Mouse (Mus musculus) MEL (cell line): ENCODE data around the gene Sv2a. TPM values are rescaled to one million over a fixed set of nuclear protein-coding genes. Genes with fewer than 3 reads are reported as not detected.

Source experiments
- DNase-seq: peaks from one replicate; pipeline ENCODE4 v3.0.0; 2011; ENCODE audit warnings: low read depth, low spot score
- H3K27ac ChIP-seq: 2 replicates; pipeline ENCODE4 v1.5.1; 2012; ENCODE audit warnings: low read depth, mild to moderate bottlenecking, control low read depth, low read length, moderate library complexity; ENCODE audit not compliant: control insufficient read depth
- H3K27me3 ChIP-seq, 2 experiments: fragments of 150-350 bp in 1 of 2; sonication (generic) in 1 of 2; 2 replicates each; pipeline ENCODE4 v1.6.1; 2012; ENCODE audit warnings: low read length in 2 of 2, mild to moderate bottlenecking in 2 of 2, improper control_type of control experiment in 1 of 2, moderate library complexity in 1 of 2; ENCODE audit not compliant: insufficient read depth in 2 of 2, control insufficient read depth in 1 of 2
- H3K36me3 ChIP-seq, 2 experiments: 2 replicates each; pipeline ENCODE4 v1.6.1; 2012 to 2014; ENCODE audit warnings: low read length in 2 of 2, improper control_type of control experiment in 1 of 2, inconsistent platforms in 1 of 2, mild to moderate bottlenecking in 1 of 2; ENCODE audit not compliant: insufficient read depth in 2 of 2, control insufficient read depth in 1 of 2
- H3K4me1 ChIP-seq, 2 experiments: fragments of 150-350 bp in 1 of 2; sonication (generic) in 1 of 2; 2 replicates each; pipeline ENCODE4 v1.6.1; 2012; ENCODE audit warnings: low read length in 2 of 2, improper control_type of control experiment in 1 of 2, mild to moderate bottlenecking in 1 of 2; ENCODE audit not compliant: insufficient read depth in 2 of 2, control insufficient read depth in 1 of 2
- H3K4me3 ChIP-seq, 2 experiments: fragments of 150-350 bp in 1 of 2; sonication (generic) in 1 of 2; 2 replicates each; pipeline ENCODE4 v1.5.1; 2012; ENCODE audit warnings: low read depth in 2 of 2, low read length in 2 of 2, mild to moderate bottlenecking in 2 of 2, moderate library complexity in 2 of 2, control low read depth in 1 of 2, improper control_type of control experiment in 1 of 2; ENCODE audit not compliant: control insufficient read depth in 1 of 2, insufficient read depth in 1 of 2
- H3K79me2 ChIP-seq: 2 replicates; pipeline ENCODE4 v1.6.1; 2012; ENCODE audit warnings: mild to moderate bottlenecking, low read length, moderate library complexity; ENCODE audit not compliant: control insufficient read depth, poor library complexity, insufficient read depth
- H3K9ac ChIP-seq: 2 replicates; pipeline ENCODE4 v1.6.1; 2012; ENCODE audit warnings: low read depth, mild to moderate bottlenecking, control low read depth, low read length, moderate library complexity; ENCODE audit not compliant: control insufficient read depth, poor library complexity, severe bottlenecking
- H3K9me3 ChIP-seq: fragments of 150-350 bp; sonication (generic); replicated peaks from 2 replicates; pipeline ENCODE4 v1.6.1; 2012; ENCODE audit warnings: mild to moderate bottlenecking, low read length, improper control_type of control experiment, moderate library complexity; ENCODE audit not compliant: insufficient read depth
- CHD1 ChIP-seq: IDR thresholded peaks from 2 replicates; pipeline ENCODE4 v1.6.1; 2012; ENCODE audit warnings: low read depth, mild to moderate bottlenecking, inconsistent platforms, low read length, improper control_type of control experiment
- CTCF ChIP-seq, 3 experiments: IDR thresholded peaks in 2 of 3; conservative IDR thresholded peaks in 1 of 3; 2 replicates each; pipeline ENCODE4 v1.5.1; 2011 to 2012; ENCODE audit warnings: low read length in 3 of 3, low read depth in 2 of 3, mild to moderate bottlenecking in 2 of 3, improper control_type of control experiment in 1 of 3, inconsistent platforms in 1 of 3, mixed read lengths in 1 of 3, moderate library complexity in 1 of 3; ENCODE audit not compliant: control insufficient read depth in 1 of 3, insufficient read depth in 1 of 3, poor library complexity in 1 of 3, severe bottlenecking in 1 of 3
- ELF1 ChIP-seq: IDR thresholded peaks from 2 replicates; pipeline ENCODE4 v1.6.1; 2014; ENCODE audit warnings: low read depth, mild to moderate bottlenecking, inconsistent platforms, low read length, improper control_type of control experiment, moderate library complexity
- ETS1 ChIP-seq: IDR thresholded peaks from 2 replicates; pipeline ENCODE4 v1.6.1; 2012; ENCODE audit warnings: low read depth, mild to moderate bottlenecking, inconsistent platforms, low read length, improper control_type of control experiment, moderate library complexity
- POLR2A ChIP-seq, 2 experiments: IDR thresholded peaks; 2 replicates each; pipeline ENCODE4 v1.6.1; 2011 to 2012; ENCODE audit warnings: low read length in 2 of 2, mild to moderate bottlenecking in 2 of 2, control low read depth in 1 of 2, improper control_type of control experiment in 1 of 2, low read depth in 1 of 2, moderate library complexity in 1 of 2; ENCODE audit not compliant: control insufficient read depth in 1 of 2, insufficient read depth in 1 of 2, poor library complexity in 1 of 2
- POLR2AphosphoS5 ChIP-seq: IDR thresholded peaks from 2 replicates; pipeline ENCODE4 v1.6.1; 2012; ENCODE audit warnings: low read depth, borderline replicate concordance, mild to moderate bottlenecking, inconsistent platforms, low read length, moderate library complexity, mixed read lengths
- RAD21 ChIP-seq: IDR thresholded peaks from 2 replicates; pipeline ENCODE4 v1.6.1; 2011; ENCODE audit warnings: mild to moderate bottlenecking, low read depth, low read length, improper control_type of control experiment
- SIN3A ChIP-seq: IDR thresholded peaks from 2 replicates; pipeline ENCODE4 v1.6.1; 2012; ENCODE audit warnings: low read length, improper control_type of control experiment, inconsistent platforms
- TBP ChIP-seq: IDR thresholded peaks from 2 replicates; pipeline ENCODE4 v1.8.0; 2011; ENCODE audit warnings: low read depth, low read length, improper control_type of control experiment
- UBTF ChIP-seq: IDR thresholded peaks from 2 replicates; pipeline ENCODE4 v1.6.1; 2012; ENCODE audit warnings: low read depth, mild to moderate bottlenecking, inconsistent platforms, low read length, improper control_type of control experiment, moderate library complexity, borderline replicate concordance; ENCODE audit not compliant: insufficient read depth
- ZC3H11A ChIP-seq: IDR thresholded peaks from 2 replicates; pipeline ENCODE4 v1.6.1; 2012; ENCODE audit warnings: low read depth, mild to moderate bottlenecking, inconsistent platforms, low read length, improper control_type of control experiment
- polyA plus RNA-seq, 2 experiments: library from polyadenylated mRNA; stranded (reverse) in 1 of 2; unstranded in 1 of 2; fragments of >175 nt in 1 of 2; fragments of >200 nt in 1 of 2; gene quantifications; 2 replicates each; pipeline versions ENCODE4 v1.2.1 to v1.2.4; 2012; ENCODE audit warnings: low replicate concordance in 2 of 2, low read depth in 1 of 2; ENCODE audit not compliant: insufficient read length in 2 of 2, insufficient read depth in 1 of 2, missing spikeins in 1 of 2
- total RNA-seq: library from RNA; depleted of rRNA; stranded (reverse); fragments of 300-350 nt; gene quantifications from 2 replicates; pipeline ENCODE4 v1.2.3, GENCODE M21; 2012

The Sv2a gene
- total and polyA plus RNA-seq, 3 experiments = 0.77 to 3.3 TPM; not detected in 1

- peaks cover 4% of the 10 kb centered on the region; the same call in 1 of the 2 replicates for H3K79me2 ChIP-seq
- H3K27me3 ChIP-seq = no peaks in the 10 kb centered on the region
- DNase-seq = peak; percentile 92
- peaks cover 0 to 25% of the 10 kb centered on the region in 2 experiments; a peak in 2 of 4 replicates for H3K36me3 ChIP-seq
- peak overlapping the region; percentile 93 for H3K27ac ChIP-seq
- TF ChIP-seq TBP (peak; percentile 54), ZC3H11A (no peak), POLR2A (IDR thresholded peaks at IDR 0.05; ENCODE audit: control insufficient read depth in 1 of 2, insufficient read depth in 1 of 2, low read depth in 1 of 2, low read length in 2 of 2, poor library complexity in 1 of 2) (peak in 1 of 2 experiments; percentile 1; a peak in 1 of 4 replicates), CTCF (IDR thresholded peaks at IDR 0.05 in 2 of 3, conservative IDR thresholded peaks at IDR 0.05 in 1 of 3; ENCODE audit: control insufficient read depth in 1 of 3, insufficient read depth in 1 of 3, low read depth in 2 of 3, low read length in 3 of 3, poor library complexity in 1 of 3, severe bottlenecking in 1 of 3) (peak in 1 of 3 experiments; percentile 12; a peak in 1 of 6 replicates)
- H3K9ac ChIP-seq = peak overlapping the region; percentile 74
- H3K9me3 ChIP-seq = no peaks in the 10 kb centered on the region
- peaks cover 0 to 26% of the 10 kb centered on the region in 2 experiments; a peak in 2 of 4 replicates for H3K4me1 ChIP-seq
- peak overlapping the region; percentile 1 to 57 for H3K4me3 ChIP-seq
These were observed 56.5 kb downstream of the Sv2a start for GRCm38 (mm10) chr3:96237335-96237903.

- peak overlapping the region; percentile 74 for H3K9ac ChIP-seq
- TF ChIP-seq RAD21 (no peak), UBTF (no peak), POLR2A (IDR thresholded peaks at IDR 0.05; ENCODE audit: control insufficient read depth in 1 of 2, insufficient read depth in 1 of 2, low read depth in 1 of 2, low read length in 2 of 2, poor library complexity in 1 of 2) (peak in 1 of 2 experiments; percentile 83; a peak in 2 of 4 replicates), CHD1 (no peak), ETS1 (no peak), ELF1 (no peak), POLR2AphosphoS5 (peak; percentile 99), SIN3A (no peak)
- TF ChIP-seq, all 39 proteins: peak for 2
- peak; percentile 98 for DNase-seq
- no peaks in the 10 kb centered on the region for H3K27me3 ChIP-seq
- H3K4me3 ChIP-seq = peak overlapping the region; percentile 1 to 57
- H3K36me3 ChIP-seq = peaks cover 0 to 30% of the 10 kb centered on the region in 2 experiments; a peak in 2 of 4 replicates
- H3K27ac ChIP-seq = peak overlapping the region; percentile 93
- H3K4me1 ChIP-seq = peaks cover 0 to 27% of the 10 kb centered on the region in 2 experiments; a peak in 2 of 4 replicates
- peaks cover 4% of the 10 kb centered on the region; the same call in 1 of the 2 replicates for H3K79me2 ChIP-seq
- H3K9me3 ChIP-seq = no peaks in the 10 kb centered on the region
These were observed 57.1 kb downstream of the Sv2a start for GRCm38 (mm10) chr3:96237904-96238511.
